Mouse (Mus musculus): Measurements from ENCODE around the gene Ckap4.

- TF ChIP-seq CTCF (IDR thresholded peaks at IDR 0.05; ENCODE audit: low read depth, low read length) (no peak), POLR2A (IDR thresholded peaks at IDR 0.05; ENCODE audit: borderline replicate concordance, low read depth, low read length) (no peak)
These were observed 35.0 kb downstream of the Ckap4 start for GRCm38 (mm10) chr10:84498867-84499266.
